Mouse (Mus musculus) erythroblast, embryonic 14.5 days (primary cell): Measurements from ENCODE around the gene Bpnt1.

Source experiments
- GATA1 ChIP-seq: IDR thresholded peaks from 2 replicates; pipeline ENCODE4 v1.6.1; 2012; ENCODE audit warnings: low read length, inconsistent platforms, mixed read lengths
- TAL1 ChIP-seq: IDR thresholded peaks from 3 replicates; pipeline ENCODE4 v1.6.1; 2012; ENCODE audit warnings: low read length, inconsistent platforms, mixed read lengths

GRCm38 (mm10) chr1:185333651-185334050 lies 1.7 kb downstream of the Bpnt1 start:
- TF ChIP-seq GATA1: no peak
- no peak for TF ChIP-seq TAL1
